Mouse (Mus musculus) midbrain, embryonic 16.5 days (tissue): ENCODE results near the gene Spdye4c. TPM values are rescaled to one million over a fixed set of nuclear protein-coding genes. Genes with fewer than 3 reads are reported as not detected.

ENCODE experiments used
- ATAC-seq: fragments of 200-750 bp; cut with Nextera tagmentation; 2 replicates; pipeline ENCODE4 v1.8.0; 2017; ENCODE audit warnings: moderate TSS enrichment
- H3K27ac ChIP-seq: fragments of 300-500 bp; sonication (generic); 2 replicates; pipeline ENCODE4 v1.5.1; 2014; ENCODE audit warnings: mild to moderate bottlenecking, low read length, mixed read lengths
- H3K27me3 ChIP-seq: fragments of 300-500 bp; sonication (generic); 2 replicates; pipeline ENCODE4 v1.6.1; 2014; ENCODE audit warnings: low read depth, low read length, mixed read lengths; ENCODE audit not compliant: control insufficient read depth, insufficient read depth
- H3K36me3 ChIP-seq: fragments of 300-500 bp; sonication (generic); 2 replicates; pipeline ENCODE4 v1.6.1; 2014; ENCODE audit warnings: mild to moderate bottlenecking, low read length, moderate library complexity, mixed read lengths; ENCODE audit not compliant: control insufficient read depth, insufficient read depth
- H3K4me1 ChIP-seq: fragments of 300-500 bp; sonication (generic); 2 replicates; pipeline ENCODE4 v1.6.1; 2014; ENCODE audit warnings: mild to moderate bottlenecking, low read length, mixed read lengths; ENCODE audit not compliant: control insufficient read depth, insufficient read depth
- H3K4me2 ChIP-seq: fragments of 300-500 bp; sonication (generic); 2 replicates; pipeline ENCODE4 v1.6.1; 2014; ENCODE audit warnings: mild to moderate bottlenecking, low read length, mixed read lengths
- H3K4me3 ChIP-seq: fragments of 300-500 bp; sonication (generic); 2 replicates; pipeline ENCODE4 v1.5.1; 2014; ENCODE audit warnings: low read depth, mild to moderate bottlenecking, low read length, moderate library complexity, mixed read lengths
- H3K9ac ChIP-seq: fragments of 300-500 bp; sonication (generic); 2 replicates; pipeline ENCODE4 v1.6.1; 2014; ENCODE audit warnings: low read depth, low read length, mixed read lengths
- H3K9me3 ChIP-seq: fragments of 300-500 bp; sonication (generic); replicated peaks from 2 replicates; pipeline ENCODE4 v1.6.1; 2014; ENCODE audit warnings: mild to moderate bottlenecking, low read length, mixed read lengths; ENCODE audit not compliant: control insufficient read depth, poor library complexity, severe bottlenecking
- WGBS: fragments of 180-500 bp; shearing (Covaris S2); extraction: QIAGEN DNeasy Blood & Tissue Kit; methylation state at CpG from one replicate; pipeline ENCODE4 v1.1.7; 2014; 5-methylcytosine and 5-hydroxymethylcytosine counted together
- polyA plus RNA-seq: library from polyadenylated mRNA; unstranded; fragments of >200 nt; fragmentation: Nextera tagmentation; extraction: Ambion mirVana; gene quantifications from 2 replicates; pipeline ENCODE4 v1.2.1, GENCODE M21; 2015

The Spdye4c gene
- polyA plus RNA-seq, 1 experiment from 2014 or later, result not detected

DNA sequence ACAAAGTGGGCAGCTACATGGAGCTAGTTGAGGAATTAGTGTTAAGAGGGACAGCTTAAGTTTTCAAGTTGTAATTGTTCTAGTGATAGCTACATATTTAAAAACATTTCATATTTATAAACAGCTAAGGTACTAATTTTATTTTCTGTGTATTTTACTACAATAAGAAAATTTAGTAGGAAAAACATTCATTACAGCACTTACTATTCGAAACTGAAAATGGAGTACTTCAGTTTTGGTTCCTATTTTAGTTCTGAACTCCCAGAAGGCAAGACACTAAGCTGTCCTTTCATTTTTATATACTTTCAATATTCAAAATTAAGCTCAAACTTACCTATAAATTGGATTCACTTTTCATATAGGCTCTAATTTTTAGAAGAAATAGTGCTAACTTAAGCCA is 29.6 kb downstream of the Spdye4c start:
- Histone ChIP-seq H3K4me3 (no peak overlapping the region), H3K27me3 (no peaks in the 10 kb centered on the region), H3K9ac (no peak overlapping the region), H3K27ac (no peak overlapping the region), H3K4me1 (no peaks in the 10 kb centered on the region), H3K9me3 (no peaks in the 10 kb centered on the region), H3K36me3 (peaks cover 48% of the 10 kb centered on the region), H3K4me2 (no peak overlapping the region)
- WGBS, result 97% methylated on average over 1 of the region's 1 CpGs
- ATAC-seq, result no peak

Other genes with a start within 250 kb of the Spdye4c start
- gene Anapc1, start 96.2 kb downstream of the Spdye4c start, polyA plus RNA-seq, result 44.1 and 47.8 TPM in 2 replicates
- gene Mertk, start 107.7 kb downstream of the Spdye4c start, polyA plus RNA-seq, result 1.5 and 1.9 TPM in 2 replicates
- gene Tmem87b, start 226.9 kb downstream of the Spdye4c start, polyA plus RNA-seq, result 39.3 and 42.7 TPM in 2 replicates